Mouse (Mus musculus): Measurements from ENCODE around the gene Pglyrp3.
"Not testable (repeated sequence)": the region's sequence is repeated elsewhere in the genome, so short reads cannot be mapped to it uniquely, and the experiment has no call there.

Gene Pglyrp3

GRCm38 (mm10) chr3:92014283-92014682 lies at the start of gene Pglyrp3:
TSS of gene Pglyrp3 (plus strand) at chr3:92014583.
- no peak for DNase-seq (ENCODE audit: low read depth, low spot score)

- no peak for DNase-seq (ENCODE audit: low read depth, low spot score)
Observed at GRCm38 (mm10) chr3:92011001-92011400, 3.4 kb upstream of the Pglyrp3 start.

GRCm38 (mm10) chr3:92024541-92024940 lies 10.2 kb downstream of the Pglyrp3 start:
- not testable (repeated sequence) for DNase-seq (ENCODE audit: low read depth, low spot score)

- no peak for DNase-seq (ENCODE audit: low read depth, low spot score)
Observed at GRCm38 (mm10) chr3:92033203-92033602, 18.8 kb downstream of the Pglyrp3 start.

GRCm38 (mm10) chr3:92033892-92034291 lies 19.5 kb downstream of the Pglyrp3 start:
- DNase-seq (ENCODE audit: low read depth, low spot score), result no peak

GRCm38 (mm10) chr3:92050382-92051054 lies 36.1 kb downstream of the Pglyrp3 start:
- no peak for DNase-seq (ENCODE audit: low read depth, low spot score)

- no peak for DNase-seq (ENCODE audit: low read depth, low spot score)
Observed at GRCm38 (mm10) chr3:92080462-92081284, 66.3 kb downstream of the Pglyrp3 start.
